Mouse (Mus musculus): Measurements from ENCODE around the gene Sh2d3c.

Sh2d3c gene

GRCm38 (mm10) chr2:32791297-32791696 lies 70.4 kb downstream of the Sh2d3c start:
- DNase-seq (ENCODE audit: low spot score): peak; percentile 68

- no peak for DNase-seq (ENCODE audit: low spot score)
Observed at GRCm38 (mm10) chr2:32795748-32796418, 75.0 kb downstream of the Sh2d3c start.

GRCm38 (mm10) chr2:32798251-32798962 lies 77.6 kb downstream of the Sh2d3c start:
- no peak for DNase-seq (ENCODE audit: low spot score)
